Mouse (Mus musculus) embryonic facial prominence, embryonic 13.5 days (tissue): ENCODE results near the gene Tesk2. TPM values are rescaled to one million over a fixed set of nuclear protein-coding genes. Genes with fewer than 3 reads are reported as not detected.
"Not testable (repeated sequence)": the region's sequence is repeated elsewhere in the genome, so short reads cannot be mapped to it uniquely, and the experiment has no call there.

Experiments used
- ATAC-seq: fragments of 200-750 bp; cut with Nextera tagmentation; 2 replicates; pipeline ENCODE4 v1.8.0; 2017; ENCODE audit warnings: low read depth; ENCODE audit not compliant: insufficient number of reproducible peaks, insufficient read depth, low FRiP score, low TSS enrichment
- H3K27ac ChIP-seq: fragments of 300-500 bp; sonication (generic); 2 replicates; pipeline ENCODE4 v1.5.1; 2015; ENCODE audit warnings: moderate library complexity, mild to moderate bottlenecking, inconsistent platforms
- H3K27me3 ChIP-seq: fragments of 300-500 bp; sonication (generic); 2 replicates; pipeline ENCODE4 v1.6.1; 2015; ENCODE audit warnings: mild to moderate bottlenecking, inconsistent platforms
- H3K36me3 ChIP-seq: fragments of 300-500 bp; sonication (generic); 2 replicates; pipeline ENCODE4 v1.6.1; 2015; ENCODE audit warnings: mild to moderate bottlenecking, inconsistent platforms
- H3K4me1 ChIP-seq: fragments of 300-500 bp; sonication (generic); 2 replicates; pipeline ENCODE4 v1.6.1; 2015; ENCODE audit warnings: inconsistent platforms
- H3K4me2 ChIP-seq: fragments of 300-500 bp; sonication (generic); 2 replicates; pipeline ENCODE4 v1.6.1; 2015; ENCODE audit warnings: moderate library complexity, mild to moderate bottlenecking, inconsistent platforms
- H3K4me3 ChIP-seq: fragments of 300-500 bp; sonication (generic); 2 replicates; pipeline ENCODE4 v1.5.1; 2015; ENCODE audit warnings: mild to moderate bottlenecking, inconsistent platforms
- H3K9ac ChIP-seq: fragments of 300-500 bp; sonication (generic); 2 replicates; pipeline ENCODE4 v1.6.1; 2015; ENCODE audit warnings: mild to moderate bottlenecking, inconsistent platforms
- H3K9me3 ChIP-seq: fragments of 300-500 bp; sonication (generic); 2 replicates; pipeline ENCODE4 v1.6.1; 2016; ENCODE audit warnings: inconsistent platforms
- WGBS: fragments of 180-500 bp; shearing (Covaris S2); methylation state at CpG from one replicate; pipeline ENCODE4 v1.1.7; 2015; ENCODE audit warnings: mixed read lengths; 5-methylcytosine and 5-hydroxymethylcytosine counted together
- polyA plus RNA-seq: library from polyadenylated mRNA; unstranded; fragments of >200 nt; fragmentation: Nextera tagmentation; extraction: Ambion mirVana; gene quantifications from 2 replicates; pipeline ENCODE4 v1.2.1, GENCODE M21; 2015

The Tesk2 gene
- 9.4 and 11.2 TPM in 2 replicates for polyA plus RNA-seq

- peaks cover 9% of the 10 kb centered on the region for H3K4me1 ChIP-seq
- no peaks in the 10 kb centered on the region for H3K9me3 ChIP-seq
- ATAC-seq, result peak; percentile 95
- WGBS, result under 1% methylated on average over 34 of the region's 34 CpGs
- H3K27me3 ChIP-seq, result no peaks in the 10 kb centered on the region
- H3K4me3 ChIP-seq, result peak within 1 kb of the TSS; percentile 88
- peak within 1 kb of the TSS; percentile 73; the same call in 1 of the 2 replicates for H3K27ac ChIP-seq
- peak within 1 kb of the TSS; percentile 89 for H3K4me2 ChIP-seq
- H3K36me3 ChIP-seq, result no peaks in the 10 kb centered on the region; the same call in 1 of the 2 replicates
- H3K9ac ChIP-seq, result peak within 1 kb of the TSS; percentile 89
Measured at GRCm38 (mm10) chr4:116720343-116721097, at the start of gene Tesk2. TSS of gene Tesk2 (plus strand) at chr4:116720948.

DNA sequence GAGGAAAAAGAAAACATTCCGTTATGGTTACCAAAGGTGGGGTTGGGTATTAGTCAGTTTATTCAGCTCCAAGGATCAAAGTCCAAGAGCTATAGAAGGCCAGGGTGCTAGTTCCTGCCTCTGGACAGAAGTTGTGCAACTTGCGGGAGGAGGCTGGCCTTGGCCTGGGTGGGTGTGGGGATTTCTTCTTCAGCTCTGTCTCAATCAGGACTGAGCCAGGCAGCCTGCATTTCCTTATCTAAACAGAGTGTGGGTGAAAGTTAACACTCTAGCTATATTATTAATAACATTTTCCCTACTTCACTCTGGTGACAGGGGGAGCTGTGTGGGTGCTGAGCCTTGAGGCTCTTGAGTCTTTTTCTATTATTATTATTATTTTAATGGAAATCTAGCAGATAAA, 48.0 kb upstream of the Tesk2 start:
- no peak overlapping the region for H3K4me2 ChIP-seq
- H3K4me1 ChIP-seq, result 0 out of 2 replicates have a peak, but pooled peaks cover 3% of the 10 kb centered on the region
- H3K27ac ChIP-seq, result no peak overlapping the region
- H3K4me3 ChIP-seq, result no peak overlapping the region
- WGBS, result 75% methylated on average over 2 of the region's 2 CpGs
- H3K9ac ChIP-seq, result no peak overlapping the region
- no peaks in the 10 kb centered on the region for H3K9me3 ChIP-seq
- ATAC-seq, result no peak
- no peaks in the 10 kb centered on the region for H3K27me3 ChIP-seq
- no peaks in the 10 kb centered on the region for H3K36me3 ChIP-seq

DNA sequence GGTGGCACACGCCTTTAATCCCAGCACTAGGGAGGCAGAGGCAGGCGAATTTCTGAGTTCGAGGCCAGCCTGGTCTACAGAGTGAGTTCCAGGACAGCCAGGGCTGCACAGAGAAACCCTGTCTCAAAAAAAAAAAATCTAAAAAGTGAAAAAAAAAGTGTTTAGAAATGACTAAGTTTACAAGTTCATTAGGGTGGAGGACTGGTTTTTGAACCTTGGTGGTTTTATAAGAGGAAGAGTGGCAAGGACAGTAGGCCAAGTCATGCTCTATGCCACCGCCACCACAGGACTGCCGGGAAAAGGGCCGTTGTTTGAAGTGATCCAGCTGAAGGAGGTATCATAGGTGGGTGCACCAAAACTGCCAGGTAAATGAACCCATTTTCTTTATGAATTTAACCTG, 46.0 kb upstream of the Tesk2 start:
- H3K27me3 ChIP-seq, H3K4me1 ChIP-seq, H3K4me3 ChIP-seq, ATAC-seq, H3K36me3 ChIP-seq, H3K9me3 ChIP-seq, H3K9ac ChIP-seq, H3K27ac ChIP-seq, H3K4me2 ChIP-seq: not testable (repeated sequence)
- 91% methylated on average over 6 of the region's 6 CpGs for WGBS

DNA sequence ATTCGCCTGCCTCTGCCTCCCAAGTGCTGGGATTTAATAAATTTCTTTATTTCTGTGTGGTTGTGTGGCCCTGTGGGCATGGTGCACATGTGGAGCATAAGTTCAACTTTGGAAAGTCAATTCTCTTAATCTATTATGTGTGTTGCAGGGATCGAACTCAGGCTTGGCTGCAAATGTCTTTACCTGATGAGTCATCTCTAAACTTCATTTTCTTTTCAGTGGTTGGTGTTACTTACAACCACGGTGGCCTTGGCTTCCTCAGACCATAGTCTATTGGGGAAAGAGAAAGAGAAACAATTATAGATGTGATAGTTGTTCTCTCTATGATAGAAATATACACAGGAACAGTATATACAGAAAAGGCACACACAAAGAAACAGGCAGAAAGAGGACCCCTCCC, 44.7 kb upstream of the Tesk2 start:
- H3K36me3 ChIP-seq, result no peaks in the 10 kb centered on the region
- H3K4me2 ChIP-seq, result no peak overlapping the region
- WGBS, result 84% methylated on average over 3 of the region's 3 CpGs
- no peak for ATAC-seq
- H3K27ac ChIP-seq, result no peak overlapping the region
- no peaks in the 10 kb centered on the region for H3K4me1 ChIP-seq
- H3K9ac ChIP-seq, result no peak overlapping the region
- no peak overlapping the region for H3K4me3 ChIP-seq
- H3K27me3 ChIP-seq, result no peaks in the 10 kb centered on the region
- no peaks in the 10 kb centered on the region for H3K9me3 ChIP-seq

GRCm38 (mm10) chr4:116677808-116678207, 42.9 kb upstream of the Tesk2 start:
- WGBS, result 83% methylated on average over 1 of the region's 1 CpGs
- no peaks in the 10 kb centered on the region for H3K27me3 ChIP-seq
- no peak overlapping the region for H3K4me2 ChIP-seq
- no peak overlapping the region for H3K4me3 ChIP-seq
- H3K36me3 ChIP-seq, result no peaks in the 10 kb centered on the region
- H3K4me1 ChIP-seq, result no peaks in the 10 kb centered on the region
- no peak overlapping the region for H3K9ac ChIP-seq
- no peaks in the 10 kb centered on the region for H3K9me3 ChIP-seq
- no peak for ATAC-seq
- no peak overlapping the region for H3K27ac ChIP-seq

GRCm38 (mm10) chr4:116679141-116679540, 41.6 kb upstream of the Tesk2 start:
- H3K9me3 ChIP-seq, result no peaks in the 10 kb centered on the region
- no peaks in the 10 kb centered on the region for H3K4me1 ChIP-seq
- ATAC-seq, result no peak
- no peak overlapping the region for H3K27ac ChIP-seq
- no peaks in the 10 kb centered on the region for H3K27me3 ChIP-seq
- no peak overlapping the region for H3K4me2 ChIP-seq
- no peak overlapping the region for H3K4me3 ChIP-seq
- no peaks in the 10 kb centered on the region for H3K36me3 ChIP-seq
- no peak overlapping the region for H3K9ac ChIP-seq
- WGBS, result 61% methylated on average over 5 of the region's 5 CpGs

GRCm38 (mm10) chr4:116680521-116680920, 40.2 kb upstream of the Tesk2 start:
- not testable (repeated sequence) for H3K9ac ChIP-seq, H3K4me2 ChIP-seq, H3K27me3 ChIP-seq, H3K9me3 ChIP-seq, H3K27ac ChIP-seq, H3K36me3 ChIP-seq, ATAC-seq, H3K4me3 ChIP-seq, H3K4me1 ChIP-seq
- WGBS, result 88% methylated on average over 4 of the region's 4 CpGs

- H3K27me3 ChIP-seq, result no peaks in the 10 kb centered on the region
- WGBS, result 88% methylated on average over 4 of the region's 4 CpGs
- ATAC-seq, result no peak
- H3K4me2 ChIP-seq, result no peak overlapping the region
- peaks cover 14% of the 10 kb centered on the region for H3K36me3 ChIP-seq
- H3K9ac ChIP-seq, result no peak overlapping the region
- no peak overlapping the region for H3K27ac ChIP-seq
- H3K4me3 ChIP-seq, result no peak overlapping the region
- H3K4me1 ChIP-seq, result peaks cover 14% of the 10 kb centered on the region
- no peaks in the 10 kb centered on the region for H3K9me3 ChIP-seq
Measured at GRCm38 (mm10) chr4:116683957-116684356, 36.8 kb upstream of the Tesk2 start.

DNA sequence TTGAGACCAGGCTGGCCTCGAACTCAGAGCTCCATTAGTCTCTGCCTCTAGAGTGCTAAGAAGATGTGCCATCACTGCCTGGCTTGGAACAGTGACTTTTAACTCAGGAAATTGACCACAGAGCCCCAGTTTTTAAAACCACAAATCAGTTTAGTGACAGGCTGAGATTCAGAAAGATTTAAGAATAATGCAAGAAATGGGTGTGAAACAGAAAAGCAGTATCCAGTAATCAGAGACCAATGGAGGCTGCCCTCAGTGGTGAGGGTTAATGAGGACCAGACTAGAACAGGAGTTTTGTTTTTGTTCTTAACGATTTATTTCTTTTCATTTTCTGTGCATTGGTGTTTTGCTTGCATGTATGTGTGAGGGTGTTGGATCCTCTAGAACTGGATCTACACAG, 36.1 kb upstream of the Tesk2 start:
- Histone ChIP-seq H3K4me2 (peak overlapping the region; percentile 67), H3K4me3 (peak overlapping the region; percentile 74), H3K9ac (peak overlapping the region; percentile 86), H3K4me1 (peaks cover 19% of the 10 kb centered on the region), H3K27me3 (no peaks in the 10 kb centered on the region), H3K9me3 (no peaks in the 10 kb centered on the region), H3K36me3 (peaks cover 21% of the 10 kb centered on the region), H3K27ac (peak overlapping the region; percentile 98)
- ATAC-seq, result no peak
- 55% methylated on average over 2 of the region's 2 CpGs for WGBS

DNA sequence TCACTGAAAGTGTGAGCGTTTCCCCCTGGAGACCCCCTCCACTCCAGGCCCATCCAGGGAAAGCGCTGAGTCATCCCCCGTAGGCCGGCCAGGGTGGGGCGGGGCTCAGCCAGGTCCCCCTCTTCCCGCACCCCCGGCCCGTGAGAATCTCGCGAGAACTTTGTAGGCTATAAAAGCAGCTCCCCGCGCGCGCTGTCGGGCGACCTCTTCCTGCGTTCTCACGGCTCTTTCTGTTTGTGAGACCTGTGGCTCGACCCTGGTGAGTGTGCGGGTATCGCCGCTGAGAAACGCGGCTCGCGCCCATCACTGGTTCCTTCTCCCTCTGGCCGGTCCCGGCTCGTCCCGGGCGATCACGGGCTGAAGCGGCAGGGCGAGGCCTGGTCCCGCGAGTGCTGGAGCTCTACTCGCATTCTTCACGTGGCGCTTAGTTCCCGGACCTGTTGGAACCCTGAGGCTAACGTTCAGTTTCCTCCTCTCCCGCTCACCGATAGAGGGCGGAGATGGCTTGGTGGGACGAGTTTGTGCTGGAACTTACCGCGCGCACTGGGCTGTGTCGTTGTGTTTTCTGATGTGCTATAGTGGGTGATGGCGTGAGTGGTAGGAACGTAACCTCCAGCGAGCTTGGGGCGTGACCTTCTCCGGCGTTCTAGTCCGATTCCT, 35.2 kb upstream of the Tesk2 start, which contains the start of gene Prdx1:
TSS of gene Prdx1 (plus strand) at position 143 of the 660 bp plus-strand sequence.
- H3K9ac ChIP-seq, result peak within 1 kb of the TSS; percentile 86
- H3K27me3 ChIP-seq, result no peaks in the 10 kb centered on the region
- peak; percentile 94 for ATAC-seq
- H3K4me2 ChIP-seq, result peak within 1 kb of the TSS; percentile 67
- under 1% methylated on average over 53 of the region's 56 CpGs for WGBS
- peaks cover 19% of the 10 kb centered on the region for H3K4me1 ChIP-seq
- peak within 1 kb of the TSS; percentile 74 for H3K4me3 ChIP-seq
- peaks cover 28% of the 10 kb centered on the region for H3K36me3 ChIP-seq
- peak within 1 kb of the TSS; percentile 98 for H3K27ac ChIP-seq
- H3K9me3 ChIP-seq, result no peaks in the 10 kb centered on the region

- no peaks in the 10 kb centered on the region for H3K27me3 ChIP-seq
- peak overlapping the region; percentile 86 for H3K9ac ChIP-seq
- H3K4me2 ChIP-seq, result peak overlapping the region; percentile 67
- H3K9me3 ChIP-seq, result no peaks in the 10 kb centered on the region
- peaks cover 19% of the 10 kb centered on the region for H3K4me1 ChIP-seq
- WGBS, result 39% methylated on average over 1 of the region's 1 CpGs
- no peak for ATAC-seq
- H3K27ac ChIP-seq, result no peak overlapping the region
- peaks cover 42% of the 10 kb centered on the region for H3K36me3 ChIP-seq
- peak overlapping the region; percentile 74 for H3K4me3 ChIP-seq
Measured at GRCm38 (mm10) chr4:116687041-116687440, 33.7 kb upstream of the Tesk2 start.
